Mouse (Mus musculus) liver, postnatal 0 days (tissue): Measurements from ENCODE around the gene Socs7.

Experiments used
- CTCF ChIP-seq: sonication (generic); IDR thresholded peaks from 2 replicates; pipeline ENCODE4 v1.5.1; 2016; ENCODE audit warnings: antibody characterized with exemption, low read depth
- EP300 ChIP-seq: IDR thresholded peaks from 2 replicates; pipeline ENCODE4 v1.6.1; 2016; ENCODE audit warnings: antibody characterized with exemption, low read depth, mild to moderate bottlenecking

DNA sequence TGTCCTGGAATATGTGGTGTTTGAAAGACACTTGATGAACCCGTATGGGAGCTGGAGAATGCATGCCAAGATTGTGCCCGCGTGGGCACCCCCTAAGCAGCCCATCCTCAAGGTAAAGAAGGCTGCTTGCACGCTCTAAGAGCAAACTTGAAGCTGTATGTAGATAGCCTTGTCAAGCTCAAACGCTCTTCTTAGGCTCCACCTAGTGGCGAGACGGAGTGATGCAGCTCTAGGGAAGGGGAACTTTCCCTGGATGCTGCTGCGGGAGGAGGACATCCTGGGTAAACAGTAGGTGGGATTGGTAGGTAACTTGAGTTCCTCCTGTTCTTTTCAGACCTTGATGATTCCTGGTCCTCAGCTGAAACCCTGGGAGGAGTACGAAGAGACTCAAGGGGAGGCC, 34.2 kb upstream of the Socs7 start:
- TF ChIP-seq EP300 (no peak), CTCF (peak; percentile 97)
